Mouse (Mus musculus) kidney, adult 18-20 months (tissue): Measurements from ENCODE around the gene Phgdh.

Experiments used
- DNase-seq: peaks from one replicate; pipeline ENCODE4 v3.0.0; 2021

Gene Phgdh

DNA sequence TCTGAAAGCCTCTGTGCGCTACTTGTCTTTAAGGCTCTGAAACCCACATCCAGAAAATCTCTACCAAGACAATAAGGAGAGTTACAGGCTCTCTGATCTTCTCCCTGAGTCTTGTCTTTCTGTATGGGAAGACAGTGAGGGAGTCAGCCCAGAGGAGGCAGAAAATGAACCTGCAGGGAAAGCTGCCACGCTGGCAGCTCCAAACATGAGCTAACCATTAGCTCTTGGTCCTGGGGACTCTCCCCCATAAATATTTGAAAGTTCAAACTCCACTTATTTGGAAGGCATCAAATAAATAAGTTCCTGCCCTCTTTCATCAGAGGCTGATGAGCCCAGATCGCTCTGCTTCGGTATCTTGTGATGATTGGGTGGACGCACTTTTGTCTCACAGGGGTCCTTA lies 56.6 kb downstream of the Phgdh start:
- DNase-seq = no peak

DNA sequence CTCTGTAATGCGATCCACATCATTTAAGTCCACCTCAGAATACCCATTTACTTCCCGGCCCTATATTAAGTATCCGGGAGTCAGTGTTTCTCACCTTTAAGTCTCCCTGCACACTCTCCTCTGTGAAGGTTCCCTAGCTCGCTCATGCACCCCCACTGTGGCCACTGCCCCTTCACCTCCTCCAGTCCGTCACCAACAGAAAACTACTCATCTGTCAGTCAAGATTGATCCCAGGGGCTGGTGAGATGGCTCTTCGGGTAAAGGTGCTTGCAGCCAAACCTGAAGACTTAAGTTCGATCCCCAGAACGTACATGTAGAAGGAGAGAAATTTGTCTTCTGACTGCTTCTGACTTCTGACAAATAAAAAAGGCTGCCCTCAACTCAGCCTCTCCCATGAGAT lies 57.4 kb downstream of the Phgdh start:
- DNase-seq = no peak

DNA sequence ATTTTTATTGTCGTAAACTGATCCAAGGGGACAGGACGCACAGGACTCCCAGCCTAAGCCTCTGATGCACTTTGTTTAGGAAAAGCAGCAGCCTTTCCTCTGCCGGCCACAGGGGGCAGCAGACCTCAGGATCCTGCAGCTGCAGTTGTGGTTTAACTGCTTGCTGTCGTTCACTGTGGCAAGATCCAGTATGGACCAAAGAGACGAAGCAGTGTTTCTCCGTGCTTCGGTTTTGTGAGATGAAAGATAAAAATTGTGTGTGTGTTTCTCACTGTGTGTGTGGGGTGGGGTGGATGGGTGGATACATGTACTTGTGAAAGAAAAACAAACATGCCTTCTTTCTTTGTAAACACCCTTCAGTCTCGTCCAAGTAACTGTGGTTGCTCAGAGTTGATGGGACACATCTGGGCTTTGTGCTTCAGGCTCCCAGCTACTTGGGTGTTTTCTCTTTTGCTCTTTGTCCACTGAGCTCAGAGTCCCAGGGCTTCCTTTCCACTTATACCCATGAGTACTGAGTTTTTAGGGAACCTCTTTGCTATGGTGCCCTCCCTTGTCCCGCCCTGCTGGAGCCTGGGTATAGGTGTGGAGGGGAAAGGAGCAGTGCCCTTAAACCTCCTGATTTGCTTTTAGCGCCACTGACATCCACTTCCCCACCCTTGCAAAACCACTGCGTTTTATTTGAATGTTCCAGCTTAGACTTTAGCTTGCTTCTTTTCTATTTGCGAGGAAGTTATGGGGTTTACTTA lies 58.7 kb downstream of the Phgdh start:
- peak; percentile 62 for DNase-seq

DNA sequence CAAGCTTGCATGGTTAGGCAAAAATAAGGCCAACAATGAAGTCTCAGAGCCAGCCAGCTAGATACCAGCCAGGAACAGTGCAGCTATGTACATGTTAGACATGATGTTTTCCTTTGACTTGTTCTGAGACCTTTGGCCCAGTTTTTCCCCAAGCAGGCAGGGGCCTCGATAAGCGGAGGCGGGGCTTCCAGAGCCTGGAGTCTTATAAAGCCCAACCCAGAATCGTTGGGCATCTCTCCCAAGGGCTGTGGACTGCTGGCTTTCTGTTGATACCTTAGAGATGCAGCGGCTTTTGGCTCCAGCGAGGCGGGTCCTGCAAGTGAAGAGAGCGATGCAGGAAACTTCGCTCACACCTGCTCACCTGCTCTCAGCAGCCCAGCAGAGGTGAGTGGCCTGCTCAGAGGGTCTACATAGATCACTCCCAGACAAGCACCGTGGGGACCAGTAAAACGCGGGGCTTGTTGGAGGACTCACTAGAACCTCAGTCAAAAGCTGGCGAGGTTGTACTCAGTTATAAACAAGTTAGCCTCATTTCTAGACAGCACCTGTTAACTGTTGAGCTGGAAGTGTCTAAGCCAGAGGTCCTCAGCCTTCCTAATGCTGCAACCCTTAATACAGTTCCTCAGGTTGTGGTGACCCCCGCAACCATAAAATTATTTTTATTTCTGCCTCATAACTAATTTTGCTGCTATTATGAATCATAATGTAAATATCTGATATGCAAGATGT lies 59.4 kb downstream of the Phgdh start, which contains the start of gene Hmgcs2:
Gene Hmgcs2, plus strand, starts transcription at position 232 of the 729 bp plus-strand sequence.
- DNase-seq = peak; percentile 76

DNA sequence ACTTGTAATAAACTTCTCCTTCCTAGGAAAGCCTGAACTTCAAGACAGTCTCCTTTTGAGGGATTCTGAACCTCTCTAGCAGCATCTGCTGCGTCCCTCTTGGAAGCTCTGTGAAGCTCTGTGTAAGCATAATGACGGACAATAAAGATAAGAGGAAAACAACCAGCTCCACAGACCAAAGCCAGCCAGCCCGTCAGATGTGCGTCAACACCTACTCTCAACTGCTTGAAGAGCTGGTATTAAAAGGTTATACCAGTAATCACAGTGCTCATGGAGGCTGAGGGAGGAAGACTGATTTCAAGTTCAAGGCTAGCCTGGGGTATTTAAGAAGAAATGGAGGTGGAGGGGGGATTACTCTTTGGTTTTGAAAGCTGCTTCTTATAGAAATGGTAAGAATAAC lies 60.1 kb downstream of the Phgdh start:
- DNase-seq = no peak

DNA sequence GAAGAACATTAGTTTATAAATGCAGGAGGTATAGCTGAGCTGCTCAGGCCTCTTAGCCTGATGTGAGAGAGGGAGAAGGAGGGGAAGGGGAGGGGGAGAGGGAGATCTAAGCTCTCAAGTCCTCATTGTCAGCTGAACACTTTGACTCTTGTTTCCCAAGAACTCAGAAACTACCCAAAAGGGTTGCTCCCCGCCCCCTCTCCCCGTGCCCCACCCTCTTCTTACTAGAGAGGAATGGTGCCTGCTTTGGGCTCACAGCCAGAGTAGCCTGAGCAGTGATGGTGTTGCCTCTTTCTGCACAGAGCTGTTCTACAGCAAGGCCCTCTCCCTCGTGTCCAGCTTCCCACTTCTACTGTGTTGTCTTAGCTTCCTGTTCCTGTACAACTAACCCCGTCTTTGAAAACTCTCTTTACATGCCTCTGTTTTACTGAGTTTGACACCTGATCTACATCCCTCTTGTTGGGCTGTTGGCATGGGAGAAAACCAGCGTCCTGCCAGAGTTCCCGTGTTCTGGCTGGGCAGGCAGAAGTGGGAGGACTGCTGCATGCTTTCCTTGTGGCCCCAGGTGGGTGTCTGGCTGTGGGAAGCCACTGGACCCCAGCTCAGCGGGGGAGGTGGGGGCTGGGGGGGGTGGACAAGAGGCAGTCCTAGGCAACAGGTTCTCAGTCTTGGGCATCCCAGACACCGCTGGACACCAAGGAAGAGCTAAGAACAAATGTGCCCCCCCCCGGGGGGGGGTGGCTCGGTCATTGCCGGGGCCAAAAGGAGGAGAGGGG lies 66.0 kb downstream of the Phgdh start:
- DNase-seq = no peak

DNA sequence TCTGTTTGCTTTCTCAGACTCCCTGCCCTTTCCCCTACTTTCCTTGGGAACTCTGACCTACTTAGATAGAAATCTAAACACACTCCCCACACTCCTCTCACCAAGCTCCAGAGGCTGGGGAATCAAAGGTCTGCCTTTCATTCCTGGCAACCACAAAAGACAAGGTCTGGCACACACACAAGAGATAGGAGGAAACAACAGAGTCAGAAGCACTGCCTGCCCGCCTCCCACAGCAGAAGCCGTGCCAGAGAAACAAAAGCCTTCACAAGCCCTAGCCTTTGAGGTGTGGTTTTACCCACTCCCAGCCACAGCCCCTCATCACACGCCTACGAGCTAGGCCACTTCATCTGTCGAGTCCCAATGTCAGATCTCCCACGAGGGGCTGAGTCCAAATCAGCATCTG lies 72.5 kb downstream of the Phgdh start:
- DNase-seq = peak; percentile 52
